Mouse (Mus musculus) liver, embryonic 13.5 days (tissue): ENCODE data around the gene Tcf19. TPM values are rescaled to one million over a fixed set of nuclear protein-coding genes. Genes with fewer than 3 reads are reported as not detected.
A peak's percentile ranks its signal among the peaks of the same experiment; 100 is the strongest.
"Not testable (repeated sequence)": the region's sequence is repeated elsewhere in the genome, so short reads cannot be mapped to it uniquely, and the experiment has no call there.

Experiments used
- ATAC-seq: fragments of 200-750 bp; cut with Nextera tagmentation; 2 replicates; pipeline ENCODE4 v1.8.0; 2017; ENCODE audit warnings: low read depth, mild to moderate bottlenecking, moderate number of reproducible peaks, moderate library complexity
- DNase-seq: peaks from one replicate; pipeline ENCODE4 v3.0.0; 2022
- H3K27ac ChIP-seq: fragments of 300-500 bp; sonication (generic); 2 replicates; pipeline ENCODE4 v1.5.1; 2015; ENCODE audit warnings: moderate library complexity, mild to moderate bottlenecking, inconsistent platforms
- H3K27me3 ChIP-seq: fragments of 300-500 bp; sonication (generic); 2 replicates; pipeline ENCODE4 v1.6.1; 2015; ENCODE audit warnings: mild to moderate bottlenecking, inconsistent platforms
- H3K36me3 ChIP-seq: fragments of 300-500 bp; sonication (generic); 2 replicates; pipeline ENCODE4 v1.6.1; 2015; ENCODE audit warnings: mild to moderate bottlenecking, inconsistent platforms
- H3K4me1 ChIP-seq: fragments of 300-500 bp; sonication (generic); replicated peaks from 2 replicates; pipeline ENCODE4 v1.6.1; 2015; ENCODE audit warnings: inconsistent platforms
- H3K4me2 ChIP-seq: fragments of 300-500 bp; sonication (generic); 2 replicates; pipeline ENCODE4 v1.6.1; 2015; ENCODE audit warnings: inconsistent platforms, mild to moderate bottlenecking, moderate library complexity
- H3K4me3 ChIP-seq: fragments of 300-500 bp; sonication (generic); replicated peaks from 2 replicates; pipeline ENCODE4 v1.5.1; 2015; ENCODE audit warnings: mild to moderate bottlenecking, inconsistent platforms
- H3K9ac ChIP-seq: fragments of 300-500 bp; sonication (generic); 2 replicates; pipeline ENCODE4 v1.6.1; 2015; ENCODE audit warnings: mild to moderate bottlenecking, inconsistent platforms
- H3K9me3 ChIP-seq: fragments of 300-500 bp; sonication (generic); replicated peaks from 2 replicates; pipeline ENCODE4 v1.6.1; 2016; ENCODE audit warnings: inconsistent platforms
- WGBS: fragments of 180-500 bp; shearing (Covaris S2); methylation state at CpG from one replicate; pipeline ENCODE4 v1.1.7; 2015; ENCODE audit not compliant: insufficient replicate concordance; 5-methylcytosine and 5-hydroxymethylcytosine counted together
- polyA plus RNA-seq: library from polyadenylated mRNA; unstranded; fragments of >200 nt; fragmentation: Nextera tagmentation; extraction: Ambion mirVana; gene quantifications from 2 replicates; pipeline ENCODE4 v1.2.1, GENCODE M21; 2015

Gene Tcf19
- polyA plus RNA-seq, 1 experiment from 2014 or later = 44.3 TPM

GRCm38 (mm10) chr17:35526644-35527043, 10.0 kb upstream of the Tcf19 start:
- H3K4me2 ChIP-seq = no peak overlapping the region
- H3K9ac ChIP-seq = no peak overlapping the region
- ATAC-seq = no peak
- no peaks in the 10 kb centered on the region for H3K27me3 ChIP-seq
- peaks cover 63% of the 10 kb centered on the region for H3K36me3 ChIP-seq
- 45% methylated on average over 8 of the region's 8 CpGs for WGBS
- no peaks in the 10 kb centered on the region for H3K9me3 ChIP-seq
- no peak for DNase-seq
- H3K4me3 ChIP-seq = no peak overlapping the region
- 0 out of 2 replicates have a peak, but pooled peaks cover 2% of the 10 kb centered on the region for H3K4me1 ChIP-seq
- no peak overlapping the region for H3K27ac ChIP-seq

DNA sequence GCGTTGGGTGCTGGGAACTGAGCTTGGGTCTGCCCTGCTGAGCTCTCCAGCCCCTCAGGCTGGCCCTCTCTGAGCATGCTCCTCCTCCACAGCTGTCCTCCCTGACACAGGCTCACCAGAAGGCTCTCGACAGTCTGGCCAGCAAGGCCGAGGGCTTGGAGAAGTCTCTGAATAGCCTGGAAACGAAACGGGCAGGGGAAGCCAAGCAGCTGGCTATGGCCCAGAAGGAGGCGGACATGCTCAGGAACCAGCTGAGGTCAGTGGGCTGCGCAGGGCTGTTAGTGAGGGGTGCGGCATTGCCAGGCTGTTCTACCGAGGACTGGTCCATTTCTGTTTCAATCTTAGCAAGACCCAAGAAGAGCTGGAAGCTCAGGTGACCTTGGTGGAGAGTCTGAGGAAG, 7.7 kb upstream of the Tcf19 start:
- no peaks in the 10 kb centered on the region for H3K27me3 ChIP-seq
- H3K36me3 ChIP-seq = peaks cover 57% of the 10 kb centered on the region
- H3K4me1 ChIP-seq = no peaks in the 10 kb centered on the region
- no peaks in the 10 kb centered on the region for H3K9me3 ChIP-seq
- DNase-seq (no peak), ATAC-seq (no peak)
- no peak overlapping the region for H3K4me3 ChIP-seq
- no peak overlapping the region for H3K27ac ChIP-seq
- H3K9ac ChIP-seq = no peak overlapping the region
- no peak overlapping the region for H3K4me2 ChIP-seq
- WGBS = 87% methylated on average over 9 of the region's 9 CpGs

GRCm38 (mm10) chr17:35517526-35517925, 902 bp upstream of the Tcf19 start:
- peaks cover 43% of the 10 kb centered on the region for H3K4me1 ChIP-seq
- H3K9ac ChIP-seq = peak overlapping the region; percentile 83
- H3K4me3 ChIP-seq = peak overlapping the region; percentile 79
- H3K4me2 ChIP-seq = peak overlapping the region; percentile 89
- no peaks in the 10 kb centered on the region for H3K9me3 ChIP-seq
- H3K27ac ChIP-seq = peak overlapping the region; percentile 83
- 14% methylated on average over 12 of the region's 12 CpGs for WGBS
- H3K36me3 ChIP-seq = peaks cover 31% of the 10 kb centered on the region
- no peak for ATAC-seq
- DNase-seq = no peak
- H3K27me3 ChIP-seq = no peaks in the 10 kb centered on the region

DNA sequence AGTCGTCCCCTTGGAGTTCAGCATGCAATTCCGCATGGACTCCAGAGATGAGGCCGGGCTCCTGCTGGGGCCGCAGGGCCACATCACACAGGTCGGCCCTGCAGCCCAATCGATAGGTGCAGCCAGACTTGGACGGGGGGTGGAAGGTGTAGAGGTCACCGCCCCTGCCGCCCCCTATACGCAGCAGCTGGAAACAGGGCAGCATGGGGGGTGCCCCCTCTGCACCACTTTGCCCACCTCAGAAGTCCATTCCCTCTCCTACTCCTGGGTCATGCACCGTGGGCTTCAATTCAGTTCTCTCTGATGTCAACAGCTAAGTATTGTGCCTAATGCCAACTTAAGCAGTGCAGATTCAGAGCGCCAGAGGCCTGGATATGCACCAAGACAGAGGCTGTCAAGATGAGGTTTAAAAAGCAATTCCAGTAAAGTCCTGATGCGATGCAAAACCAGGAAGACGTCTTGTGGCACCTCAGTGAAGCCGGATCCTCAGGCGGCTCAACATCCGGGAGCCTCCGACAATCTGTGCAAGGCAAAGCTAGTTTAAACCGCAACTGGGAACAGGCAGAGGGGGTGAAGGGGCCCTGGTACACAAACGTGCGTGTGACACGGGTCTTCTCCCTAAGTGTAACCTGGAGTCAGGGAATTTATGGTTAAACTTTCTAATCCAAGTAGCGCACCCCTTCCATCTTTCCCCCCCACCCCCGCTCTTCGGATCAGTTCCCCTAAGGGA, 548 bp downstream of the Tcf19 start:
- no peaks in the 10 kb centered on the region for H3K9me3 ChIP-seq
- WGBS = 11% methylated on average over 25 of the region's 25 CpGs
- H3K4me3 ChIP-seq = peak overlapping the region; percentile 79
- DNase-seq = peak; percentile 21
- peaks cover 27% of the 10 kb centered on the region for H3K36me3 ChIP-seq
- peaks cover 43% of the 10 kb centered on the region for H3K4me1 ChIP-seq
- H3K27me3 ChIP-seq = no peaks in the 10 kb centered on the region
- peak overlapping the region; percentile 85 for H3K9ac ChIP-seq
- peak overlapping the region; percentile 22; the same call in 1 of the 2 replicates for H3K27ac ChIP-seq
- H3K4me2 ChIP-seq = peak overlapping the region; percentile 89
- no peak for ATAC-seq

DNA sequence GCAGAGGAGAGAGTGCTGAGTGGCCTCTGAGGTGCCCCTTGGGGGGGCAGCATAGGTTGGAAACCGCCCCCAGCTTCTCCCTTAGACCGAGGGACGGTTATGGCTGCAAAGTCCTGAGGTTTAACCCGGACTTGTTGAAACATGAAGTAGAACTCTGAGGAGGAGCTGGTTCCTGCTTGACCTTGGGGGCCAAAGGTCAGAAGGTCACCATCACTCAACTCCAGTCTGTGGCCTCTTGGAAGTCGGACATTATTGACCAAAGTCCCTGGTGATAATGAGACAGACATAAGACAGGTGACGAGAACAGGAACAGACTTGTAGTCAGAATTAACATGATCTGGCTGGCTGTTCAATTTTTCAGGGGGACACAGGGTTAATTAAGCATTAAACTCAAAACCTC, 1.9 kb downstream of the Tcf19 start:
- Histone ChIP-seq H3K4me2 (peak overlapping the region; percentile 89), H3K4me1 (peaks cover 43% of the 10 kb centered on the region), H3K9ac (peak overlapping the region; percentile 85), H3K9me3 (no peaks in the 10 kb centered on the region), H3K4me3 (peak overlapping the region; percentile 79), H3K36me3 (peaks cover 27% of the 10 kb centered on the region), H3K27ac (no peak overlapping the region), H3K27me3 (peaks cover 2% of the 10 kb centered on the region; the same call in 1 of the 2 replicates)
- ATAC-seq (no peak), DNase-seq (no peak)
- WGBS = 77% methylated on average over 6 of the region's 6 CpGs

GRCm38 (mm10) chr17:35513886-35514285, 2.7 kb downstream of the Tcf19 start:
- Histone ChIP-seq H3K9ac (0 out of 2 replicates have a peak overlapping the region, but pooled peaks have one; percentile 2), H3K27me3 (peaks cover 11% of the 10 kb centered on the region), H3K9me3 (no peaks in the 10 kb centered on the region), H3K27ac (no peak overlapping the region), H3K4me1 (peaks cover 43% of the 10 kb centered on the region), H3K36me3 (peaks cover 27% of the 10 kb centered on the region), H3K4me2 (peak overlapping the region; percentile 89), H3K4me3 (peak overlapping the region; percentile 79)
- 7% methylated on average over 2 of the region's 2 CpGs for WGBS
- ATAC-seq (no peak), DNase-seq (peak; percentile 68)

DNA sequence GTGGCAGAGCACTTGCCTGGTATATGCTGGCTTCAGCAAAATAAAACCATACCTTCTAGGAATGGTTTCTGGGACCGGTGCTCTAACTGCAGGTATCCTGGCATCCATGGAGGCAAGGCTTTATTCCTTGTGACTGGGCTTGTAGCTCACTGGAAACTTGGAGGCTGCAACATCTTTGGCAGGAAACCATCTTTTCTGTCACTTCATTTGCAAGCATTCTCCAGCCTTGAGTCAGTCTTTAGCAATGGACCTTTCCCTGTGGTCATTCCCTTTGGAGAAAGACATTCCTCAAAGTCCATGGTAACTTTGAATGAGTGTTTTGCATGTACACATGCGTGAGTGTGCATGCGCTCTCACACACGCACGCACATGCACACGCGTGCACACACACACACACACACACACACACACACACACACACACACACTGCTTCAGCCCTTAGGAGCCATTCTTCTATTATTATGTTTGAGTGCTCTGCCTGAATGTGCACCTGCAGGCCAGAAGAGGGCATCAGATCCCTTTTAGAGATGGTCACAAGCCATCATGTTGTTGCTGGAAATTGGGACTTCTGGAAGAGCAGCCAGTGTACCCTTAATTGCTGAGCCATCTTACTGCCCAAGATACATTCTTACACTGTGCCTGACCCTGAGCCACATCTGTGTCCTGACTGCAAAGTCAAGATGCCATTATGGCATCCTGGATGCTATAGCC, 3.6 kb downstream of the Tcf19 start:
- Histone ChIP-seq H3K9me3 (no peaks in the 10 kb centered on the region), H3K4me3 (peak overlapping the region; percentile 79; the same call in 1 of the 2 replicates), H3K27me3 (peaks cover 17% of the 10 kb centered on the region), H3K36me3 (peaks cover 27% of the 10 kb centered on the region), H3K4me2 (no peak overlapping the region), H3K27ac (no peak overlapping the region), H3K9ac (no peak overlapping the region), H3K4me1 (peaks cover 38% of the 10 kb centered on the region)
- DNase-seq (no peak), ATAC-seq (no peak)
- WGBS = 84% methylated on average over 7 of the region's 7 CpGs

GRCm38 (mm10) chr17:35509284-35509683, 7.3 kb downstream of the Tcf19 start:
- Histone ChIP-seq H3K27me3 (peaks cover 55% of the 10 kb centered on the region), H3K4me2 (no peak overlapping the region), H3K36me3 (peaks cover 23% of the 10 kb centered on the region), H3K4me3 (no peak overlapping the region), H3K9ac (no peak overlapping the region), H3K4me1 (peaks cover 10% of the 10 kb centered on the region), H3K27ac (no peak overlapping the region), H3K9me3 (no peaks in the 10 kb centered on the region)
- DNase-seq (no peak), ATAC-seq (no peak)
- 24% methylated on average over 8 of the region's 8 CpGs for WGBS

GRCm38 (mm10) chr17:35508279-35508678, 8.3 kb downstream of the Tcf19 start:
- 46% methylated on average over 5 of the region's 5 CpGs for WGBS
- not testable (repeated sequence) for H3K4me2 ChIP-seq, ATAC-seq, H3K9me3 ChIP-seq, H3K27ac ChIP-seq, H3K4me3 ChIP-seq, DNase-seq, H3K9ac ChIP-seq, H3K4me1 ChIP-seq
- Histone ChIP-seq H3K27me3 (peaks cover 65% of the 10 kb centered on the region), H3K36me3 (peaks cover 13% of the 10 kb centered on the region)

DNA sequence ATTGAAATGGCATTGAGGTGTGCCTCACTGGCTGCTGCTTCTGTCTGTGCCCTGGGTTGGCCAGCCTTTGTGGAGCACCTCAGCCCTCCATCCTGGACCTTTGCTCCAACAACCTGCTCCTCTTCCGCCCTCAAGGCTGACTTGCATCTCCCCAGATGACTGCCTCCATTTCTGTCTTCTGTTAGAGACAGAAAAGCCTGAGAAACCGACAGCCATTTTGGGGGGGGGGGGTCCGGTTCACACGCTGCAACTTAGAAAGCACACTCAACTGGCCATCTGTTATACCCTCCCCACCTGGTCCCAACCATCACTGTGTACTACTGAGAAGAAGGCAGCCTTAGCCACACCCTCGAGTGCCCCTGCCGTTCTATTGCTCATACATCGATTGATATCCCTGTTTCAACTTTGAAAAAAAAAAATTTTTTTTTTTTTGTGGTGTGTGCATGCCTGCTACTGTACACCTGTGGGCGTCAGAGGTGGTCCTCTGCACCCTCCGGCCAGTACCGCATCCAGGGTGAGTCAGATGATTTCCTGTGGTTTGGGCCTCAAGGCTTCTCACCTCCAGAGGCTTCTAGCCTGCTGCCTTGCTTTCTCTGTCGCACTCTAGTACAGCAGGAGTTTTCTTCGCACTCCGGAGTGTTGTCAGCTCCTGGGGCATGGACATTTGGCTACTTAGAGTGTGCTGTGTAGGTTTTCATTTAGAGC, 8.9 kb downstream of the Tcf19 start:
- ATAC-seq = no peak

GRCm38 (mm10) chr17:35506881-35507280, 9.7 kb downstream of the Tcf19 start:
- Histone ChIP-seq H3K36me3 (no peaks in the 10 kb centered on the region), H3K4me1 (no peaks in the 10 kb centered on the region), H3K4me3 (no peak overlapping the region), H3K27me3 (peaks cover 72% of the 10 kb centered on the region), H3K9ac (no peak overlapping the region), H3K27ac (no peak overlapping the region), H3K4me2 (no peak overlapping the region), H3K9me3 (no peaks in the 10 kb centered on the region)
- DNase-seq (no peak), ATAC-seq (no peak)
- WGBS = 20% methylated on average over 10 of the region's 10 CpGs

More for the DNA sequence above, 8.9 kb downstream of the Tcf19 start:
- no peak overlapping the region for H3K9ac ChIP-seq
- DNase-seq = no peak
- H3K4me2 ChIP-seq = no peak overlapping the region
- peaks cover 66% of the 10 kb centered on the region for H3K27me3 ChIP-seq
- H3K27ac ChIP-seq = no peak overlapping the region
- peaks cover 7% of the 10 kb centered on the region for H3K36me3 ChIP-seq
- H3K4me1 ChIP-seq = no peaks in the 10 kb centered on the region
- no peaks in the 10 kb centered on the region for H3K9me3 ChIP-seq
- no peak overlapping the region for H3K4me3 ChIP-seq
- 15% methylated on average over 13 of the region's 13 CpGs for WGBS
